Mouse (Mus musculus) spleen, adult 2 months (tissue): ENCODE data around the gene Chrm4. TPM values are rescaled to one million over a fixed set of nuclear protein-coding genes. Genes with fewer than 3 reads are reported as not detected.

Experiments used
- DNase-seq, 2 experiments: peaks; one replicate each; pipeline versions ENCODE4 v3.0.0 to v3.0.0-alpha.2; 2012 to 2021; ENCODE audit warnings: low spot score in 2 of 2, low read depth in 1 of 2
- H3K27ac ChIP-seq: fragments of 200-500 bp; 2 replicates; pipeline ENCODE4 v1.5.1; 2012; ENCODE audit warnings: low read length, inconsistent platforms; ENCODE audit not compliant: insufficient read depth
- H3K27me3 ChIP-seq: fragments of 200-500 bp; 2 replicates; pipeline ENCODE4 v1.6.1; 2012; ENCODE audit warnings: mild to moderate bottlenecking, moderate library complexity, low read length, inconsistent platforms; ENCODE audit not compliant: control insufficient read depth, insufficient read depth
- H3K36me3 ChIP-seq: fragments of 200-500 bp; 2 replicates; pipeline ENCODE4 v1.6.1; 2012; ENCODE audit warnings: mild to moderate bottlenecking, low read length, inconsistent platforms; ENCODE audit not compliant: control insufficient read depth, insufficient read depth
- H3K4me1 ChIP-seq: fragments of 200-500 bp; 2 replicates; pipeline ENCODE4 v1.6.1; 2011; ENCODE audit warnings: inconsistent platforms; ENCODE audit not compliant: control insufficient read depth, insufficient read depth, insufficient read length
- H3K4me3 ChIP-seq: fragments of 200-500 bp; 2 replicates; pipeline ENCODE4 v1.5.1; 2011; ENCODE audit warnings: mild to moderate bottlenecking, inconsistent platforms; ENCODE audit not compliant: insufficient read depth, insufficient read length; ENCODE audit errors: extremely low read depth
- CTCF ChIP-seq: fragments of 200-500 bp; IDR thresholded peaks from 2 replicates; pipeline ENCODE4 v1.5.1; 2011; ENCODE audit warnings: mild to moderate bottlenecking, inconsistent platforms; ENCODE audit not compliant: insufficient read depth, insufficient read length, insufficient replicate concordance; ENCODE audit errors: extremely low read depth
- POLR2A ChIP-seq: fragments of 200-500 bp; IDR thresholded peaks from 2 replicates; pipeline ENCODE4 v1.6.1; 2011; ENCODE audit warnings: low read depth, low read length, inconsistent platforms
- WGBS: fragments of 180-500 bp; shearing (Covaris S2); methylation state at CpG from one replicate; pipeline ENCODE4 v1.1.7; 2018; 5-methylcytosine and 5-hydroxymethylcytosine counted together
- polyA plus RNA-seq: library from polyadenylated mRNA; depleted of rRNA; stranded (reverse); fragments of >200 nt; gene quantifications from 2 replicates; pipeline ENCODE4 v1.2.3, GENCODE M21; 2012

Chrm4 gene
- polyA plus RNA-seq, 1 experiment: 0.39 TPM

GRCm38 (mm10) chr2:91965417-91965816, 38.4 kb downstream of the Chrm4 start:
- WGBS: 2% methylated on average over 20 of the region's 20 CpGs
- peak in 1 of 2 experiments; percentile 86 for DNase-seq
- peak overlapping the region; percentile 75 for H3K27ac ChIP-seq

GRCm38 (mm10) chr2:91966367-91966766, 39.3 kb downstream of the Chrm4 start:
- Histone ChIP-seq H3K27me3 (no peaks in the 10 kb centered on the region), H3K4me1 (peaks cover 17% of the 10 kb centered on the region), H3K4me3 (no peak overlapping the region), H3K27ac (no peak overlapping the region), H3K36me3 (no peaks in the 10 kb centered on the region)
- TF ChIP-seq POLR2A: no peak
- no peak for DNase-seq
- 74% methylated on average over 5 of the region's 5 CpGs for WGBS

More at GRCm38 (mm10) chr2:91965417-91965816, 38.4 kb downstream of the Chrm4 start:
- Histone ChIP-seq H3K4me1 (peaks cover 25% of the 10 kb centered on the region), H3K27me3 (no peaks in the 10 kb centered on the region), H3K36me3 (no peaks in the 10 kb centered on the region), H3K4me3 (peak overlapping the region; percentile 59)
- TF ChIP-seq POLR2A (peak; percentile 72), CTCF (no peak)

- 78% methylated on average over 11 of the region's 11 CpGs for WGBS
Observed at GRCm38 (mm10) chr2:91967962-91968361, 40.9 kb downstream of the Chrm4 start.

GRCm38 (mm10) chr2:91971231-91972097, 44.4 kb downstream of the Chrm4 start:
- Histone ChIP-seq H3K27ac (peak overlapping the region; percentile 82), H3K36me3 (no peaks in the 10 kb centered on the region), H3K4me1 (peaks cover 17% of the 10 kb centered on the region), H3K4me3 (peak overlapping the region; percentile 41; the same call in 1 of the 2 replicates), H3K27me3 (peaks cover 12% of the 10 kb centered on the region)
- WGBS: 34% methylated on average over 21 of the region's 21 CpGs
- DNase-seq: no peak
- TF ChIP-seq CTCF (no peak), POLR2A (no peak)

More at GRCm38 (mm10) chr2:91967962-91968361, 40.9 kb downstream of the Chrm4 start:
- DNase-seq: no peak
- Histone ChIP-seq H3K27me3 (no peaks in the 10 kb centered on the region), H3K4me1 (peaks cover 23% of the 10 kb centered on the region), H3K4me3 (no peak overlapping the region), H3K27ac (no peak overlapping the region), H3K36me3 (no peaks in the 10 kb centered on the region)
- TF ChIP-seq POLR2A (no peak), CTCF (no peak)

GRCm38 (mm10) chr2:91972121-91972566, 45.1 kb downstream of the Chrm4 start:
- Histone ChIP-seq H3K36me3 (no peaks in the 10 kb centered on the region), H3K27ac (peak overlapping the region; percentile 82), H3K27me3 (peaks cover 12% of the 10 kb centered on the region), H3K4me3 (peak overlapping the region; percentile 41; the same call in 1 of the 2 replicates), H3K4me1 (peaks cover 17% of the 10 kb centered on the region)
- WGBS: 7% methylated on average over 13 of the region's 13 CpGs
- peak in 1 of 2 experiments; percentile 59 for DNase-seq
- TF ChIP-seq CTCF (no peak), POLR2A (no peak)

GRCm38 (mm10) chr2:91973416-91974135, 46.5 kb downstream of the Chrm4 start:
- H3K36me3 ChIP-seq: no peaks in the 10 kb centered on the region
- H3K27me3 ChIP-seq: peaks cover 12% of the 10 kb centered on the region
- no peak for TF ChIP-seq POLR2A
- TF ChIP-seq CTCF: no peak
- H3K4me3 ChIP-seq: no peak overlapping the region
- no peak overlapping the region for H3K27ac ChIP-seq
- H3K4me1 ChIP-seq: peaks cover 17% of the 10 kb centered on the region
- WGBS: 86% methylated on average over 7 of the region's 7 CpGs
- DNase-seq: no peak
